Mouse (Mus musculus) adrenal gland (tissue): Measurements from ENCODE around the gene Tgfbr1.

ENCODE experiments used
- intact Hi-C: fragments of 180-260 bp; cut with DNase I; formaldehyde crosslinking; loops from one replicate; pipeline ENCODE4 v1.15.1; 2025
- long read RNA-seq, 2 experiments: library from polyadenylated mRNA; unstranded; transcript quantifications; one replicate each; pipeline ENCODE4 v2.0.0; 2020; ENCODE audit warnings: borderline replicate concordance in 1 of 2; ENCODE audit not compliant: insufficient replicate concordance in 1 of 2

The Tgfbr1 gene
- long read RNA-seq, experiment 1, partial matches to known transcripts, result 4 of 9 reads
- long read RNA-seq, experiment 1, other reads (novel, unspliced or antisense), result 4 of 9 reads
- long read RNA-seq, experiment 2, partial matches to known transcripts, result 4 of 8 reads
- long read RNA-seq, experiment 2, other reads (novel, unspliced or antisense), result 4 of 8 reads

- intact Hi-C loops, result loop anchor here (5.0 kb wide), 3 partner anchors 44 to 101 kb away; no protein-coding TSS in a partner anchor
These were observed at the start of gene Tgfbr1 for GRCm38 (mm10) chr4:47352803-47353388. Gene Tgfbr1, plus strand, starts transcription at chr4:47353222.

- intact Hi-C loops, result loop anchor here (5.0 kb wide), 1 partner anchor 49 kb away; the partner anchor contains the start of gene Tgfbr1
These were observed 49.6 kb upstream of the Tgfbr1 start for GRCm38 (mm10) chr4:47303340-47303998.

GRCm38 (mm10) chr4:47309886-47310625, 43.0 kb upstream of the Tgfbr1 start:
- intact Hi-C loops, result no loop called here

GRCm38 (mm10) chr4:47310812-47311211, 42.2 kb upstream of the Tgfbr1 start:
- intact Hi-C loops, result no loop called here

- intact Hi-C loops, result no loop called here
These were observed 41.6 kb upstream of the Tgfbr1 start for GRCm38 (mm10) chr4:47311467-47311866.

GRCm38 (mm10) chr4:47311929-47312328, 41.1 kb upstream of the Tgfbr1 start:
- intact Hi-C loops, result no loop called here

GRCm38 (mm10) chr4:47312676-47313075, 40.3 kb upstream of the Tgfbr1 start:
- intact Hi-C loops, result no loop called here

- intact Hi-C loops, result no loop called here
These were observed 39.2 kb upstream of the Tgfbr1 start for GRCm38 (mm10) chr4:47313710-47314410.

GRCm38 (mm10) chr4:47315458-47315857, 37.6 kb upstream of the Tgfbr1 start:
- intact Hi-C loops, result no loop called here

GRCm38 (mm10) chr4:47316432-47316831, 36.6 kb upstream of the Tgfbr1 start:
- intact Hi-C loops, result no loop called here

- intact Hi-C loops, result no loop called here
These were observed 33.3 kb upstream of the Tgfbr1 start for GRCm38 (mm10) chr4:47319561-47320321.

GRCm38 (mm10) chr4:47322315-47322714, 30.7 kb upstream of the Tgfbr1 start:
- intact Hi-C loops, result no loop called here

- intact Hi-C loops, result no loop called here
These were observed 28.8 kb upstream of the Tgfbr1 start for GRCm38 (mm10) chr4:47324206-47324605.

- intact Hi-C loops, result no loop called here
These were observed 25.2 kb upstream of the Tgfbr1 start for GRCm38 (mm10) chr4:47327782-47328181.

GRCm38 (mm10) chr4:47329285-47329684, 23.7 kb upstream of the Tgfbr1 start:
- intact Hi-C loops, result no loop called here

GRCm38 (mm10) chr4:47330378-47331052, 22.5 kb upstream of the Tgfbr1 start:
- intact Hi-C loops, result no loop called here

GRCm38 (mm10) chr4:47332812-47333343, 20.1 kb upstream of the Tgfbr1 start:
- intact Hi-C loops, result no loop called here

GRCm38 (mm10) chr4:47333541-47333940, 19.5 kb upstream of the Tgfbr1 start:
- intact Hi-C loops, result no loop called here

- intact Hi-C loops, result no loop called here
These were observed 16.0 kb upstream of the Tgfbr1 start for GRCm38 (mm10) chr4:47336941-47337600.
